Mouse (Mus musculus) forebrain, embryonic 10.5 days (tissue): ENCODE data around the gene Prkar1a. TPM values are rescaled to one million over a fixed set of nuclear protein-coding genes. Genes with fewer than 3 reads are reported as not detected.
A peak's percentile ranks its signal among the peaks of the same experiment; 100 is the strongest.

ENCODE experiments used
- DNase-seq: peaks from one replicate; pipeline ENCODE4 v3.0.0-alpha.2; 2017; ENCODE audit warnings: low spot score; ENCODE audit errors: extremely low spot score
- H3K27ac ChIP-seq: fragments of 300-500 bp; sonication (generic); 2 replicates; pipeline ENCODE4 v1.5.1; 2016; ENCODE audit warnings: mild to moderate bottlenecking
- H3K27me3 ChIP-seq: fragments of 300-500 bp; sonication (generic); 2 replicates; pipeline ENCODE4 v1.6.1; 2016; ENCODE audit warnings: mild to moderate bottlenecking; ENCODE audit not compliant: poor library complexity, severe bottlenecking
- H3K36me3 ChIP-seq: fragments of 300-500 bp; sonication (generic); replicated peaks from 2 replicates; pipeline ENCODE4 v1.6.1; 2016; ENCODE audit warnings: mild to moderate bottlenecking, moderate library complexity
- H3K4me1 ChIP-seq: fragments of 300-500 bp; sonication (generic); 2 replicates; pipeline ENCODE4 v1.6.1; 2016
- H3K4me3 ChIP-seq: fragments of 300-500 bp; sonication (generic); 2 replicates; pipeline ENCODE4 v1.5.1; 2016; ENCODE audit warnings: mild to moderate bottlenecking, moderate library complexity
- H3K9me3 ChIP-seq: fragments of 300-500 bp; sonication (generic); 2 replicates; pipeline ENCODE4 v1.6.1; 2016; ENCODE audit warnings: mild to moderate bottlenecking, moderate library complexity
- WGBS: fragments of 180-500 bp; shearing (Covaris S2); methylation state at CpG from one replicate; pipeline ENCODE4 v1.1.7; 2016; 5-methylcytosine and 5-hydroxymethylcytosine counted together
- polyA plus RNA-seq: library from polyadenylated mRNA; unstranded; fragments of >200 nt; fragmentation: Nextera tagmentation; extraction: Ambion mirVana; gene quantifications from 2 replicates; pipeline ENCODE4 v1.2.1, GENCODE M21; 2016

The Prkar1a gene
- polyA plus RNA-seq, 1 experiment from 2014 or later: 300 TPM

DNA sequence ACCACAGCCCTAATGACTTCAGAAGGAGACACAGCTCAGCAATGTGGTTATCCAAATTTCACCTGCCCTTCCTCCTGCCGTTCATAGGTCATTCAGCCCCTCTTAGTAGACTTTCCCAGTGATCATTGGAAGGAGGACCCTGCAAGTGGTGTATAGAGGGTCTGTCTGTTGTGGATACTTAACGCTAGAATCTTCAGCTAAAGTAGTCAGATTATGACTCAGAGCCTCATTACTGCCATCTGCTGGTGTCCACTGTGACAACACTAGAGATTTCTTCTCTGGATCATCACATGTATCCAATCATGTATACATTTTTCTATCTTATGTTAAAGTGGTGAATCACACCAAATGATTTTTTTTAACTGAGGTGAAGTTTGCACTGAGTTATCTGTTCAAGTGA lies 28.0 kb upstream of the Prkar1a start:
- H3K36me3 ChIP-seq: no peaks in the 10 kb centered on the region
- H3K9me3 ChIP-seq: no peaks in the 10 kb centered on the region
- 22% methylated on average over 2 of the region's 2 CpGs for WGBS

DNA sequence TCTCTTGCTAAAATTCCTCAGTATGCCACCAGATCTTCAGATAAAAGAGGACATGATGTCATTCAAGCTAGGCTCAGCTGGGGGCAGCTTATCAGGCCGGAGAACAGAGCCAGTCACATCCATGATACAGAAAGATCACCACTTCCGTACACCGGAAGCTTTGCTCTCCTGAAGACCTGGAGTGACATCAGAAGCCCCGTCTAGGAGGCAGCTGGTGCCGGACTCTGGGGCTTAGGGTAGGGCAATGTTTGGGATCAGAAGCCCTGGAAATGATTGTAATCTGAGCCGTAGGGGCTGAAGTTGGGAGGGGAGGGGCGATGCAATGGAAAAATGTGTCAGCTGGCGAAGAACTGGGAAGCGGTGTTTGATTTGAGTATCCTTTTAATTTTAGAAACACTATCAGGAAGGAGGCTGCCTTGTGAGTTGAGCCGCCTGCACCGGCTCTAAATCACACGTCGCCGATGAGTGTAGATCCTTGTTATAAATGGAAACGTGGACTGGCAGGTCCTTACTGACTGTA lies 26.6 kb upstream of the Prkar1a start:
- H3K27me3 ChIP-seq: peaks cover 4% of the 10 kb centered on the region; the same call in 1 of the 2 replicates
- WGBS: 56% methylated on average over 15 of the region's 15 CpGs
- H3K9me3 ChIP-seq: no peaks in the 10 kb centered on the region
- H3K36me3 ChIP-seq: no peaks in the 10 kb centered on the region
- no peak for DNase-seq
- H3K4me3 ChIP-seq: no peak overlapping the region
- peaks cover 11% of the 10 kb centered on the region for H3K4me1 ChIP-seq
- no peak overlapping the region for H3K27ac ChIP-seq

More for the DNA sequence above, 28.0 kb upstream of the Prkar1a start:
- peaks cover 16% of the 10 kb centered on the region for H3K4me1 ChIP-seq
- H3K27me3 ChIP-seq: peaks cover 4% of the 10 kb centered on the region; the same call in 1 of the 2 replicates
- no peak overlapping the region for H3K4me3 ChIP-seq
- DNase-seq: peak; percentile 39
- no peak overlapping the region for H3K27ac ChIP-seq

DNA sequence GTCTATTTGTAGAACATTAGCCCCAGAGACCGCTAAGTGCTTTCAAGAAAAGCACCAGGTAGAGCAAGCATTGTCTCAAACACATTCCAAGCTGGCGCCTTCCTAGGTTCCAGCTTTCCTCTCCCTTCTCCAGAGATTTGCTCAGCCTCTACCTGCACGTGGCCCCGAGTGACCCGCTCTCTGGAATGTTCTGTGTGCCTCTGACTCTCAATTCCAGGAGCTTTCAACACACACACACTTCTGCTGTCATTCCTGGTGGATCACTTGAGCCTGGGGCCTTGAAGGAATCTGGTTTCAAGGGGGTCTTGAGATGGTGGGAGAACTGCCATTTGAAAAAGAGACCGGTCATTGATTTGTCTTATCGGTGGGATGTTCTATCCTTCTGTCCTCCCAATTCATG lies 26.0 kb upstream of the Prkar1a start:
- H3K4me3 ChIP-seq: no peak overlapping the region
- no peak for DNase-seq
- H3K27me3 ChIP-seq: peaks cover 4% of the 10 kb centered on the region; the same call in 1 of the 2 replicates
- H3K36me3 ChIP-seq: no peaks in the 10 kb centered on the region
- H3K27ac ChIP-seq: no peak overlapping the region
- H3K4me1 ChIP-seq: peaks cover 11% of the 10 kb centered on the region
- WGBS: 95% methylated on average over 7 of the region's 7 CpGs
- H3K9me3 ChIP-seq: no peaks in the 10 kb centered on the region

DNA sequence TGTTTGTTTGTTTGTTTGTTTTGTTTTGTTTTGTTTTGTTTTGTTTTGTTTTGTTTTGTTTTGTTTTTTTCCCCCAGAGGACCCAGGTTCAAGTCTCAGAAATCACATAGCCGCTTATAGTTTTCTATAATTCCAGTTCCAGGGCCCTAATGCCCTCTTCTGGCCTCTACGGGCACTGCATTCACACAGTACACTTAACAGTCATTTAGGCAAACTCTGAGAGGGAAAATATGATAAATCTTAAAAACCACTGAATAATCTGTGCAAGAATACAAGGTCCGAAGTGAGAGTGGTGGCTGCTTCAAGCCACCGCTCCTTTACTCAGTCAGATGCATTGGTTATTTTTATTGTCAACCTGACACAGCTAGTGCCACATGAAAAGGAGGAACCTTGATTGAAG lies 21.6 kb upstream of the Prkar1a start:
- H3K4me3 ChIP-seq: no peak overlapping the region
- no peaks in the 10 kb centered on the region for H3K9me3 ChIP-seq
- H3K36me3 ChIP-seq: no peaks in the 10 kb centered on the region
- WGBS: 83% methylated on average over 4 of the region's 4 CpGs
- H3K27ac ChIP-seq: no peak overlapping the region
- H3K27me3 ChIP-seq: no peaks in the 10 kb centered on the region
- H3K4me1 ChIP-seq: peaks cover 4% of the 10 kb centered on the region
- DNase-seq: no peak

DNA sequence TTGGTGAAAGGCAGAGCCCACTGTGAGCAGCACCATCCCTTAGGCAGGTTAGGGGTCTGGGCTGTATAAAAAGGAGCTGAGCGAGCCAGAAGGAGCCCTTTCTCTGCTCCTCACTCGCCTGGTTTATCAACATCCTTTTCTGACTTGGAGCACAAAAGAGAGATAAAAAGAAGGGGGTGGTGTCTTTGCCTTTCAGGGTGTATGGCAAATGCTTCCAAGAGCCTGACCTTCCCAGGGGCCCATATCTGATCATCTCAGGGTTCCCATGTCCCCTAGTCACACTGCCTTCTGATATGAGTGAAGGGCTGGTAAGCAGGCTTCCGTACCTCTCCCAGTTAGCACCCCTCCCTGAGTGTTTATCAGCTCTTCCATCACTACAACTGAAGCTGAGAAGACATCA lies 21.1 kb upstream of the Prkar1a start:
- H3K4me3 ChIP-seq: no peak overlapping the region
- DNase-seq: no peak
- 92% methylated on average over 3 of the region's 3 CpGs for WGBS
- H3K27ac ChIP-seq: no peak overlapping the region
- H3K4me1 ChIP-seq: peaks cover 2% of the 10 kb centered on the region; the same call in 1 of the 2 replicates
- no peaks in the 10 kb centered on the region for H3K9me3 ChIP-seq
- H3K36me3 ChIP-seq: no peaks in the 10 kb centered on the region
- no peaks in the 10 kb centered on the region for H3K27me3 ChIP-seq

DNA sequence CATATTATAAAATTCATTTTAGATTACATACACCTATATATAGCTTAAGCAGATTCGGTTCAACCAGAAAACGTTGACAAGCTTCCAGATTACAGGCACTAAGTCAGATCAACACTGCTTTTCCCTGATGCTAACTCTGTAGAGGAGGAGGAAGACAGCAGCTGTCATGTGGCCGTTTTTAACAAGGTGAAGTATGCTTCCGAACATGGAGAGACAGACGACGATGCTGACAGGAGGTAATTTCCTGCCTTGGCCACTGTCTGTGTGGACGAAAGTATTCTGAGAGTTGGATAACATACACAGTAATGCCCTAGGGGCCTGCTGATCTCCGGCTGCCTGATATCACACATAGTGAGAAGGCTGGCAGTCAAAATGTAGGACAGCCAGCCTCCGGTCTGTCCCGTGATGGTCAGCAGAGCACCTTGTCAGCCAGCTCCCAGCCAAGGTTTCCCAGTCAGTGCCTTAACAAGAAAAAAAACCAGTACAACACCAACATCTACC lies 20.1 kb upstream of the Prkar1a start:
- no peaks in the 10 kb centered on the region for H3K36me3 ChIP-seq
- H3K27me3 ChIP-seq: no peaks in the 10 kb centered on the region
- no peak overlapping the region for H3K4me3 ChIP-seq
- DNase-seq: no peak
- H3K9me3 ChIP-seq: no peaks in the 10 kb centered on the region
- no peak overlapping the region for H3K27ac ChIP-seq
- no peaks in the 10 kb centered on the region for H3K4me1 ChIP-seq
- WGBS: 80% methylated on average over 10 of the region's 10 CpGs

DNA sequence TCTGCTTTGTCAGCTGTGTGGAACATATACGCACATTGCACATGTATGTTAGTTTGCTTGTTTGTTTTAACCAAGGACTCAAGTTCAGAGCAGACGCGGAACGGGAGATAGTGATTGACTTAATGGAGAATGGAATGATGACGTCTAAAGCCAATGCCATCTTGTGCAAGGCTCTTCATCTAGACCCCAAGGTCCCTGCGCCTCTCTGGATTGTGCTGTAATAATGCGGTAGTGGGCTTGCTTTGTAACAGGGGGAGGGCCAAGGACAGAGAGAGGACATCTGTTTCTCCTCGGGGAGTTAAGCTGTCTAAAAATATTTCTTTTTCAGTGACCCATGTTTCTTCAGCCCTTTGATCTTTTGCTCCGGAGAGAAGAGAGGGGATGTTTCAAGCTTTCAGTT lies 14.3 kb upstream of the Prkar1a start:
- H3K27me3 ChIP-seq: no peaks in the 10 kb centered on the region
- H3K4me1 ChIP-seq: 0 out of 2 replicates have a peak, but pooled peaks cover 6% of the 10 kb centered on the region
- no peak overlapping the region for H3K4me3 ChIP-seq
- no peaks in the 10 kb centered on the region for H3K9me3 ChIP-seq
- no peak for DNase-seq
- H3K27ac ChIP-seq: no peak overlapping the region
- WGBS: 80% methylated on average over 9 of the region's 9 CpGs
- H3K36me3 ChIP-seq: no peaks in the 10 kb centered on the region

DNA sequence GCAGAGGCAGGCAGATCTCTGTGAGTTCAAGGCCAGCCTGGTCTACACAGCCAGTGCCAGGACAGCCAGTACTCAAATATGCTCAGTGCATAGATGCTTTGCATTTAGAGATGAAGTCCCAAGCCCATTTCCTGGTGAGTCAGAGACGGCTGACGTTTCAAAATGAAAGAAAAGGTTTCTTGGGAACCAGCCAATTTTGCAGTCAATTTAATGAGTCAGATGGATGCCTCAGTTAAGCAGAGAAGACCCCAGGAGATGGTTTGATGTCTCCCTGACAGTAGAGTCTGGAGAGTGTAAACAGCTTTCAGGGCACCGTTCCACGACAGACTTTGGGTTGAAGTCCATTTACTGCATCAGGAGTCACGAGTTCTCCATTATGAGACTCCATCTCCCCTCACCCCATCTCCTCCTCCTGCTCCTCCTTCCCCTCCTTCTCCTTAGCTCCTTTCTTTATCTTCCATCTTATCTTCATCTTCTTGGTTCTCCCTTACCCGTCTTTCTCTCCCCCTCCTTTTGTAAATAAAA lies 13.3 kb upstream of the Prkar1a start:
- no peak for DNase-seq
- no peaks in the 10 kb centered on the region for H3K36me3 ChIP-seq
- H3K4me1 ChIP-seq: 0 out of 2 replicates have a peak, but pooled peaks cover 6% of the 10 kb centered on the region
- no peak overlapping the region for H3K27ac ChIP-seq
- H3K4me3 ChIP-seq: no peak overlapping the region
- H3K9me3 ChIP-seq: no peaks in the 10 kb centered on the region
- no peaks in the 10 kb centered on the region for H3K27me3 ChIP-seq
- WGBS: 89% methylated on average over 6 of the region's 6 CpGs

DNA sequence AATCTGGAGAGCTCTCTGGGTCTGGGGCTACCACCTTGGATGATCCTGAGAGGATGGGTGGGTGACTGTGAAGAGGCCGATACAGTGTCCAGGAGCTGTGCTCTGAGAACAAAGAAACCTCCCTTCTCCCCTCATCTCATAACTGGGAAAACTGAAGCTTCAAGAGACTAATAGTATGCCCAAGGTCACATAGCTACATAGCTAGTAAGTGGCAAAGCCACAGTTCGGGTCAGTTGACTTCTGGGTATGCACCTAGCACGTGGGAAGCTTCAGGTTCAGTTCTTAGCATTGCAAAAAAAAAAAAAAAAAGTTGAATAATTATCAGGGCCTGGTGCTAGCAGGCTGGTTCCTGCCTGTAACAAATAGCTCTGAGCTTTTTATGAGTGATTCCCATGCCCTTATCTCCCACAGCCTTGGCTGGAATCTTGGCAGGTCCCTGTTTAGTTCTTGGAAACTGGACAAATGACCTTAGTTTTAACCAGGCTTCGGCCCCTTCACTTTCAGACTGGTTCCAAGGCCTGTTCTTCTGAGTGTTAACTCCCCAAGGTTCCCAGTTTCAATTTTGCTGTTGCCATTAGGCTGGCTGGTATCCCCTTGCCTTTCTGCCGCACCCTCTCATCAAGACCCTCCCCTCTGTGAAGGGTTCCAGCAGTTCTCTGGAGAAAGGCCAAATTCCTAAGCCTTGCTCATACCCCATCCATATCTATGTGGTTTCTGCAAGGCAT lies 7.5 kb upstream of the Prkar1a start:
- no peaks in the 10 kb centered on the region for H3K4me1 ChIP-seq
- DNase-seq: no peak
- 86% methylated on average over 5 of the region's 5 CpGs for WGBS
- H3K4me3 ChIP-seq: no peak overlapping the region
- H3K27me3 ChIP-seq: no peaks in the 10 kb centered on the region
- H3K9me3 ChIP-seq: no peaks in the 10 kb centered on the region
- no peaks in the 10 kb centered on the region for H3K36me3 ChIP-seq
- no peak overlapping the region for H3K27ac ChIP-seq

DNA sequence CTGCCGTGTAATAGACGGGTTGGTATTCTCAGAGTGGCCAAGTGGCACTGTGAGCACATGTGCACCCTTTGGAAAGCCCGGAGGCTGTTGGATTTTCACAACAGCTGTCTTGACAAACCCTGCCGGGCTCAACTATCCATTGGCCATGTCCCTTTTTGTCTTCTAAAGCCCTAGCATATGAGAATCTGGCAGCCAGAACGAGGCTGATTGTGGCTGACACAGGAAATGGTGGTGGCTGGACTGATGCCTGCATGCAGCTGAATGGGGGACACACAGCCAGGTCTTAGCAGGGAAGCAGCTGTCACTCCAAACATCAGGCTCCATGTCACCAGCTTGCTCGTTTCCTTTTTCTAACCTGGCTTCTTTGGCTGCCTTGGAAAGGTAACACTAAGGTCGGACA lies 695 bp upstream of the Prkar1a start:
- no peak for DNase-seq
- peaks cover 5% of the 10 kb centered on the region for H3K36me3 ChIP-seq
- WGBS: 66% methylated on average over 7 of the region's 7 CpGs
- H3K9me3 ChIP-seq: no peaks in the 10 kb centered on the region
- no peak overlapping the region for H3K27ac ChIP-seq
- no peak overlapping the region for H3K4me3 ChIP-seq
- H3K4me1 ChIP-seq: peaks cover 40% of the 10 kb centered on the region
- H3K27me3 ChIP-seq: no peaks in the 10 kb centered on the region

DNA sequence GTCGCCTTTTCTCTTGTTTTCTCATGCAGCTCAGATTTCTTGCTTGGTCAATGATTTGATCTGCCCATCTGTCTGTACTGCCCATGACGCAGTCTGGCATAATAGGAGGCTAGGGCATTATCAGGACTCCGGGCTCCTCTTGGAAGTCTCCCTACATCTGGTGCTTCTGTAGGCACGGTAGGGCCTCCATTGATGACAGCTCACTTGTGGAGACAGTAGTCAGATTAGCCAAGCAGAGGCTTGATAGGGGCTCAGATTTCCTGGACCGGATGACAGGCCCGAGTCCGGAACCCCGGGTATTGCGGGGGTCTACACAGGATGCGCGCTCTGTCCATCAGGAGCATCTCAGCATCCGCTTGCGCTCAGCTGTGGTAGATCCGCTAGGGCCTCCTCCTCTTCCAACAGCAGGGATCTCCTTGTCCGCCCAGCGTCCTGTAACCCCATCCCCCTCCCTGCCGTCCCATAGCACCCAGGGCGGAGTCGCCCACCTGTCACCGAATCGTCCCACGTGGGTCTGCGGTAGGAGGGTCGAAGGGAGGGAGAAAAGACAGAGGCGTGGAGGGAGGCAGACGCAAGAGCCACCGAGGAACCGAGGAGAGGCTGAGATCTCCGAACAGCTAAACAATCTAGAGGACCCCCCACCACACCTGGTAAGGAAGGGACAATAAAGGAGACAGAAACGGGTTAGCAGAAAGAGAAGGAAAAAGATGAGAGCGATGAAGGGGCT lies 933 bp downstream of the Prkar1a start:
- peak overlapping the region; percentile 99 for H3K27ac ChIP-seq
- no peaks in the 10 kb centered on the region for H3K27me3 ChIP-seq
- H3K4me1 ChIP-seq: peaks cover 44% of the 10 kb centered on the region
- peak overlapping the region; percentile 97 for H3K4me3 ChIP-seq
- DNase-seq: peak; percentile 68
- H3K9me3 ChIP-seq: no peaks in the 10 kb centered on the region
- WGBS: 2% methylated on average over 31 of the region's 31 CpGs
- peaks cover 21% of the 10 kb centered on the region for H3K36me3 ChIP-seq

DNA sequence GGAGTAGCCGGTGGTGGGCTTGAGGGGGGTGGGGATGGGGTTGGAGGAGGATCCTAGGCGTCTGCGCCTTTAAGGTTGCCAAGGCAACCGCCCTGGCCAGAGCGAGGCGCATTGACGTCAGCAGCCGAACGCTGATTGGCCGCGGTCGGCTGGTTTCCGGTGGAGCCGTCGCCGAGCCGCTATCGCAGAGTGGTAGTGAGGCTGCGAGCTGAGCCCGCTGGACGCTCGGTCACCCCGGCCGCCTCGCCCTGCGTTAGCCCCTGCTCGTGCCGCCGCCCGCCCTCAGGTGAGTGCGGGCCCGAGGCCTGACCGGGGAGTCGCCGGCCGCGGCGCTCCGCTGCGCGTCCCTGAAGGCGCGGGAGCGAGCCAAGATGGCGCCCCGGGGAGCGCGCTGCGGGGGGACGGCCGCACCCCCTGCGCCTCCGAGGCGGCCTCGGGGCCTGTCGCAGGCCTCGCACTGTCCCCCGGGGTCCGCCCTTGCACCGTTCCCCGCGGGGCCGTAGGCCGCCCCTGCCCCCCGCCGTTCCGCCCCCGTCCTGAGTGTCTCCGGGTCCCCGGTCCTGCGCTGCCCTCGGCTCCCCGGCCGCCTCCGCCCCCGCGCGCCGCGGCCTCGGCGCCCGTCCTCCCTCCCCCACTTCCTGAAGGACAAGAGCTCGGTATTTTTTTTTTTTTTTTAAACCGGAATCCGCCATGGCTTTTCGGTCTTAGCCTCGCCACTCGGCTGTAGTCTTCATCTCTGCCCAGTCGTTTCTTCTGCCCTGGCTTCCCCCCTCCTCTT lies 1.8 kb downstream of the Prkar1a start:
- H3K4me1 ChIP-seq: peaks cover 44% of the 10 kb centered on the region
- DNase-seq: peak; percentile 91
- no peaks in the 10 kb centered on the region for H3K9me3 ChIP-seq
- WGBS: under 1% methylated on average over 81 of the region's 90 CpGs
- peaks cover 29% of the 10 kb centered on the region for H3K36me3 ChIP-seq
- H3K27me3 ChIP-seq: no peaks in the 10 kb centered on the region
- H3K4me3 ChIP-seq: peak overlapping the region; percentile 97
- H3K27ac ChIP-seq: peak overlapping the region; percentile 99
